Mouse (Mus musculus) 3134 (cell line): ENCODE results near the gene Nck2.

Experiments used
- DNase-seq: peaks from one replicate; pipeline ENCODE4 v3.0.0-alpha.2; 2011; ENCODE audit warnings: low spot score; ENCODE audit not compliant: insufficient read length; ENCODE audit errors: extremely low read depth

Nck2 gene

GRCm38 (mm10) chr1:43496993-43497392 is 52.6 kb downstream of the Nck2 start:
- no peak for DNase-seq

- no peak for DNase-seq
These were observed 53.6 kb downstream of the Nck2 start for GRCm38 (mm10) chr1:43497951-43498350.

- no peak for DNase-seq
These were observed 55.7 kb downstream of the Nck2 start for GRCm38 (mm10) chr1:43500121-43500520.

GRCm38 (mm10) chr1:43501143-43501919 is 57.0 kb downstream of the Nck2 start:
- DNase-seq = no peak

GRCm38 (mm10) chr1:43501920-43502791 is 57.8 kb downstream of the Nck2 start:
- no peak for DNase-seq

GRCm38 (mm10) chr1:43502792-43503146 is 58.4 kb downstream of the Nck2 start:
- no peak for DNase-seq

- DNase-seq = no peak
These were observed 58.9 kb downstream of the Nck2 start for GRCm38 (mm10) chr1:43503261-43503660.

- no peak for DNase-seq
These were observed 59.3 kb downstream of the Nck2 start for GRCm38 (mm10) chr1:43503676-43504075.

- no peak for DNase-seq
These were observed 59.9 kb downstream of the Nck2 start for GRCm38 (mm10) chr1:43504235-43504634.

GRCm38 (mm10) chr1:43506638-43507037 is 62.3 kb downstream of the Nck2 start:
- no peak for DNase-seq

- no peak for DNase-seq
These were observed 63.4 kb downstream of the Nck2 start for GRCm38 (mm10) chr1:43507809-43508208.

- no peak for DNase-seq
These were observed 66.9 kb downstream of the Nck2 start for GRCm38 (mm10) chr1:43511256-43511655.

GRCm38 (mm10) chr1:43511667-43512066 is 67.3 kb downstream of the Nck2 start:
- DNase-seq = no peak

- no peak for DNase-seq
These were observed 73.0 kb downstream of the Nck2 start for GRCm38 (mm10) chr1:43517405-43517804.

- DNase-seq = no peak
These were observed 76.0 kb downstream of the Nck2 start for GRCm38 (mm10) chr1:43520216-43520988.

- DNase-seq = no peak
These were observed 76.6 kb downstream of the Nck2 start for GRCm38 (mm10) chr1:43520989-43521371.

GRCm38 (mm10) chr1:43521512-43521911 is 77.1 kb downstream of the Nck2 start:
- DNase-seq = no peak

- no peak for DNase-seq
These were observed 77.6 kb downstream of the Nck2 start for GRCm38 (mm10) chr1:43521950-43522349.

- DNase-seq = no peak
These were observed 78.6 kb downstream of the Nck2 start for GRCm38 (mm10) chr1:43522976-43523375.

- no peak for DNase-seq
These were observed 80.0 kb downstream of the Nck2 start for GRCm38 (mm10) chr1:43524332-43524731.

GRCm38 (mm10) chr1:43528275-43528674 is 83.9 kb downstream of the Nck2 start:
- DNase-seq = no peak
